Mouse (Mus musculus) kidney, adult 2 months (tissue): ENCODE data around the gene Mylk3.

Experiments
- CTCF ChIP-seq: fragments of 200-500 bp; conservative IDR thresholded peaks from 2 replicates; pipeline ENCODE4 v1.5.1; 2011; ENCODE audit warnings: low read depth, mild to moderate bottlenecking, control low read depth, low read length, moderate library complexity, mixed read lengths; ENCODE audit not compliant: insufficient read depth, insufficient read length
- POLR2A ChIP-seq: fragments of 200-500 bp; IDR thresholded peaks from one replicate; pipeline ENCODE4 v1.6.1; 2011; ENCODE audit warnings: low read depth, low read length, control low read depth

GRCm38 (mm10) chr8:85313036-85313435 lies 73.1 kb downstream of the Mylk3 start:
- TF ChIP-seq CTCF (no peak), POLR2A (no peak)
